Mouse (Mus musculus) retina, postnatal 7 days (tissue): ENCODE results near the gene Gm3755.
"Not testable (repeated sequence)": the region's sequence is repeated elsewhere in the genome, so short reads cannot be mapped to it uniquely, and the experiment has no call there.

Experiments used
- DNase-seq: peaks from one replicate; pipeline ENCODE4 v3.0.0-alpha.2; 2012; ENCODE audit warnings: low read depth, low spot score

Gene Gm3755

GRCm38 (mm10) chr14:7450817-7451216 is at the start of gene Gm3755:
Gm3755 (minus strand) TSS chr14:7450917.
- not testable (repeated sequence) for DNase-seq

DNA sequence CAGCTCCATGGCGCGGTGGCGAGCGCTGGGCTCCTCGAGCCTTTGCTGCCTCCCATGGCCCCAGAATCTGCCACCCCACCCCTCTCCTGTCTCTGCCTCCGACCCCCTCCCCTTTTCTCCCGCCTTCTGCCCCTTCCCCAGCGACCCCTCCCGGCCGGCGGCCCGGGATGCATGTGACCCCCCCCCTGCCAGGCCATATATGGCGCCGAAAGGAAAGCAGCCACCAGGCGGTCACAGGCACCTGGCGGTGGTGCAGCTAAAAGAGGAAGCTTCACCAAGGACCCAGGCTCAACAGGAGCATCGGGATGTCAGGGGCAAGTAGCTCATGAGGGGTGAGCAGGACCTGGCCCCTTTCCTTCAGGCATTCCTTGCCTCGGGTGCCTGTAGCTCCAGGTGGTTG is 38.0 kb upstream of the Gm3755 start:
- DNase-seq: not testable (repeated sequence)

DNA sequence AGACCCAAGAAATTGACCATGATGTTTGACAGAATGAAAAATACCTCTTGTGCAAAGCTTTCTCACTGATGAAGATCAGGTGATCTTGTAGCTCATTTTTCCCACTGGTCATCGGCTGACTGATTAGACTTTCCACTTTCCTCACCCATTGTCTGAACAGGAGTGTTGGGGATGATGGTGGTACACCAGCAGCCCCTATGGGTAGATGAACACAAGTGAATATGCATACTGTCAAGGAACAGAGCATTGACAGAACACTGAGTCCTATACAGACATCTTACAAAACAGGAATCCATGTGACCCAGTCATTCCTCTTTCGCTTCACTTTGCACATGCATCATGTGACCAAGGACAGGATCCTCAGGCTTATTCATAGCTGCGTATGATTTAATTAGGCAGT is 32.9 kb upstream of the Gm3755 start, which contains the start of gene Gm3752:
Gene Gm3752 (minus strand): TSS at position 101 of the 400 bp plus-strand sequence.
- DNase-seq: not testable (repeated sequence)

- DNase-seq: not testable (repeated sequence)
Measured at GRCm38 (mm10) chr14:7422496-7422895, 28.2 kb downstream of the Gm3755 start.
